Mouse (Mus musculus) liver, postnatal 0 days (tissue): ENCODE results near the gene Efhd1.

Source experiments
- CTCF ChIP-seq: sonication (generic); IDR thresholded peaks from 2 replicates; pipeline ENCODE4 v1.5.1; 2016; ENCODE audit warnings: antibody characterized with exemption, low read depth
- EP300 ChIP-seq: IDR thresholded peaks from 2 replicates; pipeline ENCODE4 v1.6.1; 2016; ENCODE audit warnings: antibody characterized with exemption, low read depth, mild to moderate bottlenecking

- TF ChIP-seq CTCF, result no peak
- TF ChIP-seq EP300, result no peak
Measured at GRCm38 (mm10) chr1:87287105-87287504, 22.9 kb downstream of the Efhd1 start.
